Mouse (Mus musculus): ENCODE results near the gene Arhgef10l. TPM values are rescaled to one million over a fixed set of nuclear protein-coding genes. Genes with fewer than 3 reads are reported as not detected.

Gene Arhgef10l
- polyA plus RNA-seq, 1 experiment: 26.0 TPM

- Histone ChIP-seq H3K27ac (ENCODE audit: control insufficient read depth, insufficient read depth, low read length) (no peak overlapping the region), H3K4me3 (ENCODE audit: control insufficient read depth, insufficient read depth, low read length) (no peak overlapping the region), H3K36me3 (ENCODE audit: control insufficient read depth, insufficient read depth, low read length) (no peaks in the 10 kb centered on the region), H3K27me3 (ENCODE audit: control insufficient read depth, insufficient read depth, low read length) (no peaks in the 10 kb centered on the region), H3K4me1 (replicated peaks; ENCODE audit: control insufficient read depth, insufficient read depth, low read length) (no peaks in the 10 kb centered on the region; the same call in 1 of the 2 replicates)
- DNase-seq: no peak
- TF ChIP-seq CTCF (IDR thresholded peaks at IDR 0.05; ENCODE audit: borderline replicate concordance, control insufficient read depth, extremely low read depth, insufficient read depth, low read length, poor library complexity) (no peak), POLR2A (IDR thresholded peaks at IDR 0.05; ENCODE audit: control insufficient read depth, extremely low read depth, insufficient read depth, low read length, poor library complexity) (no peak)
- WGBS: 34% methylated on average over 4 of the region's 4 CpGs
These were observed 43.0 kb downstream of the Arhgef10l start for GRCm38 (mm10) chr4:140622819-140623218.

GRCm38 (mm10) chr4:140620496-140620895, 45.3 kb downstream of the Arhgef10l start:
- H3K36me3 ChIP-seq (ENCODE audit: control insufficient read depth, insufficient read depth, low read length): no peaks in the 10 kb centered on the region
- no peak for TF ChIP-seq CTCF (IDR thresholded peaks at IDR 0.05; ENCODE audit: borderline replicate concordance, control insufficient read depth, extremely low read depth, insufficient read depth, low read length, poor library complexity)
- TF ChIP-seq POLR2A (IDR thresholded peaks at IDR 0.05; ENCODE audit: control insufficient read depth, extremely low read depth, insufficient read depth, low read length, poor library complexity): no peak
- no peak overlapping the region for H3K4me3 ChIP-seq (ENCODE audit: control insufficient read depth, insufficient read depth, low read length)
- H3K4me1 ChIP-seq (replicated peaks; ENCODE audit: control insufficient read depth, insufficient read depth, low read length): peaks cover 17% of the 10 kb centered on the region
- 67% methylated on average over 5 of the region's 5 CpGs for WGBS
- no peaks in the 10 kb centered on the region for H3K27me3 ChIP-seq (ENCODE audit: control insufficient read depth, insufficient read depth, low read length)
- DNase-seq: no peak
- no peak overlapping the region for H3K27ac ChIP-seq (ENCODE audit: control insufficient read depth, insufficient read depth, low read length)

- TF ChIP-seq POLR2A (IDR thresholded peaks at IDR 0.05; ENCODE audit: control insufficient read depth, extremely low read depth, insufficient read depth, low read length, poor library complexity) (no peak), CTCF (IDR thresholded peaks at IDR 0.05; ENCODE audit: borderline replicate concordance, control insufficient read depth, extremely low read depth, insufficient read depth, low read length, poor library complexity) (no peak)
- DNase-seq: peak; percentile 53
- Histone ChIP-seq H3K36me3 (ENCODE audit: control insufficient read depth, insufficient read depth, low read length) (no peaks in the 10 kb centered on the region), H3K4me1 (replicated peaks; ENCODE audit: control insufficient read depth, insufficient read depth, low read length) (peaks cover 21% of the 10 kb centered on the region), H3K4me3 (ENCODE audit: control insufficient read depth, insufficient read depth, low read length) (no peak overlapping the region), H3K27me3 (ENCODE audit: control insufficient read depth, insufficient read depth, low read length) (no peaks in the 10 kb centered on the region), H3K27ac (ENCODE audit: control insufficient read depth, insufficient read depth, low read length) (no peak overlapping the region)
- 81% methylated on average over 16 of the region's 16 CpGs for WGBS
These were observed 48.1 kb downstream of the Arhgef10l start for GRCm38 (mm10) chr4:140617391-140618385.

GRCm38 (mm10) chr4:140616894-140617293, 48.9 kb downstream of the Arhgef10l start:
- 95% methylated on average over 11 of the region's 11 CpGs for WGBS
- no peak overlapping the region for H3K4me3 ChIP-seq (ENCODE audit: control insufficient read depth, insufficient read depth, low read length)
- no peak overlapping the region for H3K27ac ChIP-seq (ENCODE audit: control insufficient read depth, insufficient read depth, low read length)
- no peak for DNase-seq
- TF ChIP-seq POLR2A (IDR thresholded peaks at IDR 0.05; ENCODE audit: control insufficient read depth, extremely low read depth, insufficient read depth, low read length, poor library complexity) (no peak), CTCF (IDR thresholded peaks at IDR 0.05; ENCODE audit: borderline replicate concordance, control insufficient read depth, extremely low read depth, insufficient read depth, low read length, poor library complexity) (no peak)
- no peaks in the 10 kb centered on the region for H3K36me3 ChIP-seq (ENCODE audit: control insufficient read depth, insufficient read depth, low read length)
- peaks cover 22% of the 10 kb centered on the region for H3K4me1 ChIP-seq (replicated peaks; ENCODE audit: control insufficient read depth, insufficient read depth, low read length)
- no peaks in the 10 kb centered on the region for H3K27me3 ChIP-seq (ENCODE audit: control insufficient read depth, insufficient read depth, low read length)

GRCm38 (mm10) chr4:140616196-140616595, 49.6 kb downstream of the Arhgef10l start:
- no peaks in the 10 kb centered on the region for H3K36me3 ChIP-seq (ENCODE audit: control insufficient read depth, insufficient read depth, low read length)
- H3K4me1 ChIP-seq (replicated peaks; ENCODE audit: control insufficient read depth, insufficient read depth, low read length): peaks cover 24% of the 10 kb centered on the region
- 71% methylated on average over 7 of the region's 7 CpGs for WGBS
- TF ChIP-seq CTCF (IDR thresholded peaks at IDR 0.05; ENCODE audit: borderline replicate concordance, control insufficient read depth, extremely low read depth, insufficient read depth, low read length, poor library complexity) (no peak), POLR2A (IDR thresholded peaks at IDR 0.05; ENCODE audit: control insufficient read depth, extremely low read depth, insufficient read depth, low read length, poor library complexity) (no peak)
- H3K4me3 ChIP-seq (ENCODE audit: control insufficient read depth, insufficient read depth, low read length): no peak overlapping the region
- H3K27ac ChIP-seq (ENCODE audit: control insufficient read depth, insufficient read depth, low read length): no peak overlapping the region
- no peaks in the 10 kb centered on the region for H3K27me3 ChIP-seq (ENCODE audit: control insufficient read depth, insufficient read depth, low read length)
- no peak for DNase-seq

GRCm38 (mm10) chr4:140615771-140616170, 50.0 kb downstream of the Arhgef10l start:
- WGBS: 54% methylated on average over 7 of the region's 7 CpGs
- Histone ChIP-seq H3K4me1 (replicated peaks; ENCODE audit: control insufficient read depth, insufficient read depth, low read length) (peaks cover 24% of the 10 kb centered on the region), H3K4me3 (ENCODE audit: control insufficient read depth, insufficient read depth, low read length) (no peak overlapping the region), H3K27ac (ENCODE audit: control insufficient read depth, insufficient read depth, low read length) (no peak overlapping the region), H3K36me3 (ENCODE audit: control insufficient read depth, insufficient read depth, low read length) (no peaks in the 10 kb centered on the region), H3K27me3 (ENCODE audit: control insufficient read depth, insufficient read depth, low read length) (no peaks in the 10 kb centered on the region)
- TF ChIP-seq CTCF (IDR thresholded peaks at IDR 0.05; ENCODE audit: borderline replicate concordance, control insufficient read depth, extremely low read depth, insufficient read depth, low read length, poor library complexity): no peak
- no peak for TF ChIP-seq POLR2A (IDR thresholded peaks at IDR 0.05; ENCODE audit: control insufficient read depth, extremely low read depth, insufficient read depth, low read length, poor library complexity)
- DNase-seq: no peak

Data from thymus, adult 2 months (tissue).